Mouse (Mus musculus): Measurements from ENCODE around the gene Abcb8.

The Abcb8 gene

GRCm38 (mm10) chr5:24393392-24393997 is at the start of gene Abcb8:
Abcb8 (plus strand) TSS chr5:24393663.
- in situ Hi-C loops (cut with MboI, MseI): loop anchor here (10.0 kb wide), 2 partner anchors 291 to 599 kb away; partner anchors contain the start of gene Nub1

- in situ Hi-C loops (cut with MboI, MseI): loop anchor here (5.0 kb wide), 1 partner anchor 67 kb away; no protein-coding TSS in a partner anchor
Measured at GRCm38 (mm10) chr5:24343977-24344436, 49.5 kb upstream of the Abcb8 start.

- in situ Hi-C loops (cut with MboI, MseI): loop anchor here (5.0 kb wide), 1 partner anchor 67 kb away; no protein-coding TSS in a partner anchor
Measured at GRCm38 (mm10) chr5:24344477-24345051, 48.9 kb upstream of the Abcb8 start.

- in situ Hi-C loops (cut with MboI, MseI): no loop called here
Measured at GRCm38 (mm10) chr5:24346313-24346712, 47.1 kb upstream of the Abcb8 start.

- in situ Hi-C loops (cut with MboI, MseI): no loop called here
Measured at GRCm38 (mm10) chr5:24347186-24347875, 46.1 kb upstream of the Abcb8 start.

GRCm38 (mm10) chr5:24348128-24348527 is 45.3 kb upstream of the Abcb8 start:
- in situ Hi-C loops (cut with MboI, MseI): no loop called here

GRCm38 (mm10) chr5:24348546-24348945 is 44.9 kb upstream of the Abcb8 start:
- in situ Hi-C loops (cut with MboI, MseI): no loop called here

- in situ Hi-C loops (cut with MboI, MseI): no loop called here
Measured at GRCm38 (mm10) chr5:24350073-24350472, 43.4 kb upstream of the Abcb8 start.

- in situ Hi-C loops (cut with MboI, MseI): no loop called here
Measured at GRCm38 (mm10) chr5:24350531-24351250, 42.8 kb upstream of the Abcb8 start.

GRCm38 (mm10) chr5:24351278-24351677 is 42.2 kb upstream of the Abcb8 start, which contains the start of gene Kcnh2:
Kcnh2 (minus strand) TSS chr5:24351604.
- in situ Hi-C loops (cut with MboI, MseI): no loop called here

GRCm38 (mm10) chr5:24351701-24352171 is 41.7 kb upstream of the Abcb8 start:
- in situ Hi-C loops (cut with MboI, MseI): no loop called here

GRCm38 (mm10) chr5:24352251-24352859 is 41.1 kb upstream of the Abcb8 start:
- in situ Hi-C loops (cut with MboI, MseI): no loop called here

- in situ Hi-C loops (cut with MboI, MseI): no loop called here
Measured at GRCm38 (mm10) chr5:24353327-24353726, 40.1 kb upstream of the Abcb8 start.

GRCm38 (mm10) chr5:24356764-24357163 is 36.7 kb upstream of the Abcb8 start:
- in situ Hi-C loops (cut with MboI, MseI): no loop called here

- in situ Hi-C loops (cut with MboI, MseI): no loop called here
Measured at GRCm38 (mm10) chr5:24357461-24357860, 36.0 kb upstream of the Abcb8 start.

- in situ Hi-C loops (cut with MboI, MseI): loop anchor here (5.0 kb wide), 1 partner anchor 99 kb away; no protein-coding TSS in a partner anchor
Measured at GRCm38 (mm10) chr5:24360792-24361454, 32.5 kb upstream of the Abcb8 start.

GRCm38 (mm10) chr5:24363467-24363866 is 30.0 kb upstream of the Abcb8 start:
- in situ Hi-C loops (cut with MboI, MseI): loop anchor here (5.0 kb wide), 1 partner anchor 101 kb away; no protein-coding TSS in a partner anchor

- in situ Hi-C loops (cut with MboI, MseI): loop anchor here (5.0 kb wide), 1 partner anchor 102 kb away; no protein-coding TSS in a partner anchor
Measured at GRCm38 (mm10) chr5:24364061-24364460, 29.4 kb upstream of the Abcb8 start.

- in situ Hi-C loops (cut with MboI, MseI): loop anchor here (5.0 kb wide), 1 partner anchor 102 kb away; no protein-coding TSS in a partner anchor
Measured at GRCm38 (mm10) chr5:24364508-24364907, 29.0 kb upstream of the Abcb8 start, which contains the start of gene Nos3. Nos3 (plus strand) TSS chr5:24364810.

GRCm38 (mm10) chr5:24364963-24365362 is 28.5 kb upstream of the Abcb8 start:
- in situ Hi-C loops (cut with MboI, MseI): loop anchor here (5.0 kb wide), 1 partner anchor 103 kb away; no protein-coding TSS in a partner anchor
